Mouse (Mus musculus) right cerebral cortex, postnatal 14 days (tissue): ENCODE data around the gene Cylc2.

Source experiments
- DNase-seq: peaks from one replicate; pipeline ENCODE4 v3.0.0; 2022

The Cylc2 gene

GRCm38 (mm10) chr4:51216378-51216777, at the start of gene Cylc2:
Gene Cylc2, plus strand, starts transcription at chr4:51216678.
- DNase-seq: no peak
